Mouse (Mus musculus) limb, embryonic 12.5 days (tissue): ENCODE measurements around the gene Camkk1. TPM values are rescaled to one million over a fixed set of nuclear protein-coding genes. Genes with fewer than 3 reads are reported as not detected.

Source experiments
- ATAC-seq: fragments of 200-750 bp; cut with Nextera tagmentation; 2 replicates; pipeline ENCODE4 v1.8.0; 2017; ENCODE audit warnings: low read depth, moderate TSS enrichment; ENCODE audit not compliant: insufficient number of reproducible peaks, insufficient read depth, low FRiP score, low TSS enrichment
- H3K27ac ChIP-seq: fragments of 300-500 bp; sonication (generic); 2 replicates; pipeline ENCODE4 v1.5.1; 2016; ENCODE audit warnings: mild to moderate bottlenecking, moderate library complexity
- H3K27me3 ChIP-seq: fragments of 300-500 bp; sonication (generic); 2 replicates; pipeline ENCODE4 v1.6.1; 2016; ENCODE audit warnings: mild to moderate bottlenecking, moderate library complexity
- H3K36me3 ChIP-seq: fragments of 300-500 bp; sonication (generic); 2 replicates; pipeline ENCODE4 v1.6.1; 2016; ENCODE audit warnings: mild to moderate bottlenecking, moderate library complexity
- H3K4me1 ChIP-seq: fragments of 300-500 bp; sonication (generic); replicated peaks from 2 replicates; pipeline ENCODE4 v1.6.1; 2016
- H3K4me2 ChIP-seq: fragments of 300-500 bp; sonication (generic); 2 replicates; pipeline ENCODE4 v1.6.1; 2016; ENCODE audit warnings: mild to moderate bottlenecking, moderate library complexity
- H3K4me3 ChIP-seq: fragments of 300-500 bp; sonication (generic); replicated peaks from 2 replicates; pipeline ENCODE4 v1.5.1; 2016; ENCODE audit warnings: mild to moderate bottlenecking
- H3K9ac ChIP-seq: fragments of 300-500 bp; sonication (generic); replicated peaks from 2 replicates; pipeline ENCODE4 v1.6.1; 2016; ENCODE audit warnings: mild to moderate bottlenecking, moderate library complexity
- H3K9me3 ChIP-seq: fragments of 300-500 bp; sonication (generic); 2 replicates; pipeline ENCODE4 v1.6.1; 2016; ENCODE audit warnings: mild to moderate bottlenecking, moderate library complexity
- WGBS: fragments of 180-500 bp; shearing (Covaris S2); methylation state at CpG from one replicate; pipeline ENCODE4 v1.1.7; 2016; 5-methylcytosine and 5-hydroxymethylcytosine counted together
- polyA plus RNA-seq: library from polyadenylated mRNA; unstranded; fragments of >200 nt; fragmentation: Nextera tagmentation; extraction: Ambion mirVana; gene quantifications from 2 replicates; pipeline ENCODE4 v1.2.1, GENCODE M21; 2016

The Camkk1 gene
- 9.3 and 9.7 TPM in 2 replicates for polyA plus RNA-seq

DNA sequence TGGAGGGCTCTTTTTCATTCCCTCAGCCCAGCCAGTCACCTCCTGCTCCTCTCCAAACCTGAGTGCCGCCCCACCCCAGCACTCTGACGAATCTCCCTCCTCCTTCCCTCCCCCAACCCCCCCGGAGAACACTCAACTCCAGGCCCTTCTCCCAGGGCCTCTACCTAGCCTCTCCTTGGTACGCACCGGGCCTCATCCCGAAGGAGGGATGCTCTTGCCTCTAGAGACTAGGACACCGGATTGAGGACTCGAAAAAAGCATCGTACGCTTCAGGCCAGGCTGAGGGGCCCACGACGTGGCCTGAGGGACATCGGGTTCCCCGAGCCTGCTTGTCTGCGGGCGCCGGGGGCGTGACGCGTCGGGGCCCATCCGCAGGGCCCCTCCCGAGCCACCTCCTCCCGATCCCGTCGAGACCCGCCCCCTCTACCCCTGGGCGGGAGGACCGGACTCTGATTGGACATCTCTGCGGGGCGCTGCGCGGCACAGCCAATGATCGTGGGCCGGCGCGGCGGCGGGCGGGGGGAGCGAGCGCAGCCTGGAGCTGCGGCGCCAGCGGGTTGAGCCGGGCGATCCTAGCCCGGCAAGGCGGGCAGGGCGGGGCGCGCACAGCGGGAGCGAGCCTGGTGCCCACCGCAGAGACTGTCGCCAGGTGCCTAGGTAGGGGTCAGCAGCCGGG, at the start of gene Camkk1:
Gene Camkk1 (plus strand): TSS at position 538 of the 676 bp plus-strand sequence.
- 1% methylated on average over 57 of the region's 57 CpGs for WGBS
- peak; percentile 94 for ATAC-seq
- H3K9ac ChIP-seq = peak within 1 kb of the TSS; percentile 69
- H3K36me3 ChIP-seq = no peaks in the 10 kb centered on the region
- H3K4me2 ChIP-seq = peak within 1 kb of the TSS; percentile 98
- H3K27me3 ChIP-seq = peaks cover 55% of the 10 kb centered on the region
- H3K27ac ChIP-seq = no peak within 1 kb of the TSS
- no peaks in the 10 kb centered on the region for H3K9me3 ChIP-seq
- H3K4me1 ChIP-seq = peaks cover 18% of the 10 kb centered on the region
- peak within 1 kb of the TSS; percentile 67 for H3K4me3 ChIP-seq

- Histone ChIP-seq H3K27ac (no peak overlapping the region), H3K4me1 (no peaks in the 10 kb centered on the region), H3K36me3 (no peaks in the 10 kb centered on the region), H3K9me3 (no peaks in the 10 kb centered on the region), H3K4me2 (no peak overlapping the region), H3K27me3 (peaks cover 26% of the 10 kb centered on the region), H3K9ac (no peak overlapping the region), H3K4me3 (no peak overlapping the region)
- 76% methylated on average over 13 of the region's 13 CpGs for WGBS
- ATAC-seq = no peak
These were observed 43.8 kb upstream of the Camkk1 start for GRCm38 (mm10) chr11:72974995-72975503.

DNA sequence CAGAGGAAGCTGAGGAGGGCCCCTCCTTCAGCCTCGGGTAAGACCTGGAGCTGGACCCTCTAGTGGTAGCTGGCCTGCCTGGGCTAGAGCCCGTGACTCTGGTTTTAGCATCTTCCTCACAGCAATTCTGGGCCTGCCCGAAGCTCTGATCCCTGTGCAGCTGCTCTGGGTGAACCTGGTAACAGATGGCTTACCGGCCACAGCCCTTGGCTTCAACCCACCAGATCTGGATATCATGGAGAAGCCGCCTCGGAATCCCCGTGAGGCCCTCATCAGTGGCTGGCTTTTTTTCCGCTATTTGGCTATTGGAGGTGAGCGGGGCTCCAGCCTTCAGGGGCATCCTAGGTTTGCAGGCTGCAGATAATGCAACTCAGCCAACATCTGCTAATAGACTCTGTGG, 36.3 kb upstream of the Camkk1 start:
- H3K9me3 ChIP-seq = no peaks in the 10 kb centered on the region
- no peak overlapping the region for H3K9ac ChIP-seq
- no peak overlapping the region for H3K27ac ChIP-seq
- H3K36me3 ChIP-seq = no peaks in the 10 kb centered on the region
- peaks cover 4% of the 10 kb centered on the region; the same call in 1 of the 2 replicates for H3K4me1 ChIP-seq
- H3K4me2 ChIP-seq = no peak overlapping the region
- H3K4me3 ChIP-seq = no peak overlapping the region
- H3K27me3 ChIP-seq = no peaks in the 10 kb centered on the region
- ATAC-seq = no peak
- 82% methylated on average over 9 of the region's 9 CpGs for WGBS

DNA sequence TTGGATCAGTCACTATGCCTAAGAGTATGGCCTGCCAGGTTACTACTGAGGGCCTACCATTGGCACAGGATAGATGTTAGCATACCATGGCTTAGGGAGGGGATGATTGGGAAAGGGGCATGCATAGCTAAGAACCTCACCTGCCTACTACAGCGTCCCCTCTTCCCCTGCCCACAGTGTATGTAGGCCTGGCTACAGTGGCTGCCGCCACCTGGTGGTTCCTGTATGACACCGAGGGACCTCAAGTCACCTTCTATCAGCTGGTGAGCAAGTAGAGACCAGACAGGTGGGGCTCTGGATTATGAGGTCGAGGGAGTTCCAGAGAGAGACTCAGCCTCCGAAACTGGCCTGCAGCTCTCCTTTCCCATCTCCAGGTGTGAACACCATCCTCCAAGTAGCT, 35.5 kb upstream of the Camkk1 start:
- Histone ChIP-seq H3K4me3 (no peak overlapping the region), H3K4me1 (peaks cover 6% of the 10 kb centered on the region; the same call in 1 of the 2 replicates), H3K27ac (no peak overlapping the region), H3K27me3 (no peaks in the 10 kb centered on the region), H3K36me3 (no peaks in the 10 kb centered on the region), H3K4me2 (no peak overlapping the region), H3K9me3 (no peaks in the 10 kb centered on the region), H3K9ac (no peak overlapping the region)
- ATAC-seq = no peak
- WGBS = 38% methylated on average over 5 of the region's 5 CpGs

- H3K36me3 ChIP-seq = no peaks in the 10 kb centered on the region
- no peaks in the 10 kb centered on the region for H3K27me3 ChIP-seq
- H3K4me2 ChIP-seq = no peak overlapping the region
- no peak overlapping the region for H3K9ac ChIP-seq
- H3K4me3 ChIP-seq = no peak overlapping the region
- H3K4me1 ChIP-seq = peaks cover 14% of the 10 kb centered on the region; the same call in 1 of the 2 replicates
- no peak for ATAC-seq
- no peaks in the 10 kb centered on the region for H3K9me3 ChIP-seq
- 79% methylated on average over 5 of the region's 5 CpGs for WGBS
- no peak overlapping the region for H3K27ac ChIP-seq
These were observed 32.1 kb upstream of the Camkk1 start for GRCm38 (mm10) chr11:72986745-72987144.

- H3K36me3 ChIP-seq = no peaks in the 10 kb centered on the region
- H3K9ac ChIP-seq = no peak overlapping the region
- no peak overlapping the region for H3K27ac ChIP-seq
- H3K9me3 ChIP-seq = no peaks in the 10 kb centered on the region
- ATAC-seq = no peak
- peaks cover 5% of the 10 kb centered on the region for H3K27me3 ChIP-seq
- WGBS = 66% methylated on average over 5 of the region's 5 CpGs
- no peak overlapping the region for H3K4me2 ChIP-seq
- H3K4me3 ChIP-seq = no peak overlapping the region
- H3K4me1 ChIP-seq = peaks cover 14% of the 10 kb centered on the region; the same call in 1 of the 2 replicates
These were observed 31.6 kb upstream of the Camkk1 start for GRCm38 (mm10) chr11:72987234-72987633.

DNA sequence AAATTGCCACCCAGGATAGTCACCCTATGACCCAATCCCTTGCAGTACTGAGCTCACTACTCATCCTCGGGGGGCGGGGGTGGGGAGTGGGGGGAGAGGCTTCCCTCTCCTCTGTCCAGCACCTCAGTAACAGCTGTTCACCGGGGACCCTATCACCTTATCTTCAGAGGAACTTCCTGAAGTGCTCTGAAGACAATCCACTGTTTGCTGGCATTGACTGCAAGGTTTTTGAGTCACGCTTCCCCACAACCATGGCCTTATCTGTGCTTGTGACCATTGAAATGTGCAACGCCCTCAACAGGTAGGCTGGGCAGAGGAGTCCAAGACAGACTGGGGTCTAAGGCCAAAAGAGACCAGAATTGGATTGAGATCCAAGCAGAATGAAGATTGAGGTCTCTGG, 31.0 kb upstream of the Camkk1 start:
- H3K4me1 ChIP-seq = peaks cover 14% of the 10 kb centered on the region; the same call in 1 of the 2 replicates
- WGBS = 77% methylated on average over 5 of the region's 5 CpGs
- no peak for ATAC-seq
- H3K9me3 ChIP-seq = no peaks in the 10 kb centered on the region
- H3K27ac ChIP-seq = no peak overlapping the region
- H3K4me2 ChIP-seq = no peak overlapping the region
- H3K27me3 ChIP-seq = peaks cover 5% of the 10 kb centered on the region
- H3K4me3 ChIP-seq = no peak overlapping the region
- no peaks in the 10 kb centered on the region for H3K36me3 ChIP-seq
- no peak overlapping the region for H3K9ac ChIP-seq

GRCm38 (mm10) chr11:72989044-72989443, 29.8 kb upstream of the Camkk1 start:
- H3K4me1 ChIP-seq = peaks cover 14% of the 10 kb centered on the region; the same call in 1 of the 2 replicates
- 73% methylated on average over 6 of the region's 6 CpGs for WGBS
- ATAC-seq = no peak
- H3K27ac ChIP-seq = no peak overlapping the region
- H3K4me2 ChIP-seq = no peak overlapping the region
- H3K9me3 ChIP-seq = no peaks in the 10 kb centered on the region
- H3K4me3 ChIP-seq = no peak overlapping the region
- peaks cover 5% of the 10 kb centered on the region for H3K27me3 ChIP-seq
- H3K36me3 ChIP-seq = no peaks in the 10 kb centered on the region
- no peak overlapping the region for H3K9ac ChIP-seq

DNA sequence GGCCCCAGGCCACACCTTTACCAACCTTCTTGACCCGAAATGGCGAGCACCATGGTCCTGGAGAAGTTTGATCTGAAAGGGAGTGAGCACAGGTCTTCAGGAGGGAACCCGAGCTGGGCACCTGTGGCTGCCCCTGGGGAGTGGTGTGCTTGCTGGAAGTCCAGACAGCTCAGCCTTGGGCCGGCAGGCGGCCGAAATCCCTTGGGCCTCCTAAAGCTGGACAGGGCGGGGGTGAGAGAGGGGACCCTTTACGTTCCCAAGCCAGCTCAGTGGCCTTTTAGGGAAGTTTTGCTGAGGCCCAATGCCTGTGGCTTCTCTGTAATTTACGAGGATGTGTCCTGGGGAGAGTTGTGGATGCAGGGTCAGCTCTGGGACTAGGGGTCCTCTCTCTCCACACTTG, 28.1 kb upstream of the Camkk1 start:
- Histone ChIP-seq H3K4me2 (no peak overlapping the region), H3K36me3 (no peaks in the 10 kb centered on the region), H3K9ac (no peak overlapping the region), H3K9me3 (no peaks in the 10 kb centered on the region), H3K4me1 (peaks cover 14% of the 10 kb centered on the region; the same call in 1 of the 2 replicates), H3K27ac (no peak overlapping the region), H3K4me3 (no peak overlapping the region), H3K27me3 (peaks cover 5% of the 10 kb centered on the region)
- WGBS = 74% methylated on average over 9 of the region's 9 CpGs
- ATAC-seq = no peak

DNA sequence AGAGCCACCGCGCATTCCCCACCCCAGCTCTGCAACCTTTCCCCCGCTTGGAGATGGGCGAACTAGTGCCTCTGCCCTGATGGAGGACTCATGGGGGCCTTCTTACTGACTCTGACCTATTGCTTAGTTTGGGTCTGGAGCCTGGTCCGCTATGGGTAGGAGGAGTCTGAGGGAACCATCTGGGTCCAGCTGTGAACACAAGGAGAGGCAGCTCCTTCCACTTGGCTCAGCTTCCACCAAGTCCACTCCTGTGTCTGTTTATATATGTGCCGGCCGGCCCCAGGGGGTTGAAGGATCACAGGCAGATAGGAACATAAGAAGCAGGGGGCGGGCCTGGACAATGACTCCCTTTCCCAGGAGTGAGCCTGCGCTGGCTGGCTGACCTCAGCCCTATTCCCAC, 26.8 kb upstream of the Camkk1 start:
- H3K4me2 ChIP-seq = no peak overlapping the region
- ATAC-seq = no peak
- H3K27ac ChIP-seq = no peak overlapping the region
- peaks cover 5% of the 10 kb centered on the region for H3K27me3 ChIP-seq
- H3K9me3 ChIP-seq = no peaks in the 10 kb centered on the region
- H3K4me3 ChIP-seq = no peak overlapping the region
- 55% methylated on average over 9 of the region's 9 CpGs for WGBS
- H3K36me3 ChIP-seq = no peaks in the 10 kb centered on the region
- H3K4me1 ChIP-seq = peaks cover 14% of the 10 kb centered on the region; the same call in 1 of the 2 replicates
- no peak overlapping the region for H3K9ac ChIP-seq

DNA sequence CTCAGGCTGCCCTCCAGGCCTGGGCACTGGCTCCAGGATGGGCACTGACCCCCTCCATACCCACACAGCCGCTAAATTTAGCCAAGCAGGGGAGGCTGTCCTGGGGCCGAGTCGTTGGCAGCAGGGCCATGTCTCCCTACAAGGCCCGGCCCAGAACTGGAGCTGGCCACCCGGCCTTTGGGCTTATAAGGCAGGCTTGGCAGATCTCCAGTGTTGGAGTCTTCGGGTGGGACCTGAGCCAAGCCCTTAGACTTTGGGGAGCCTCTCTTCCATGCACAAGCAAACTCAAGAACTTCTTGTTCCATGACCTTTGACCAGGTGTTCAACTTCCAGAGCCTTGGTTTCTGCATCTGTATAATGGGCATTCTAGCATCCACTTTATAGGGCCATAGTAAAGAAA, 22.5 kb upstream of the Camkk1 start:
- Histone ChIP-seq H3K4me3 (no peak overlapping the region), H3K4me1 (peaks cover 6% of the 10 kb centered on the region; the same call in 1 of the 2 replicates), H3K27me3 (peaks cover 5% of the 10 kb centered on the region), H3K36me3 (no peaks in the 10 kb centered on the region), H3K4me2 (no peak overlapping the region), H3K9me3 (no peaks in the 10 kb centered on the region), H3K27ac (no peak overlapping the region), H3K9ac (no peak overlapping the region)
- WGBS = 91% methylated on average over 6 of the region's 6 CpGs
- no peak for ATAC-seq
